12 mouse cellular contexts compared by ENCODE assay signal in the genomic region with DNA sequence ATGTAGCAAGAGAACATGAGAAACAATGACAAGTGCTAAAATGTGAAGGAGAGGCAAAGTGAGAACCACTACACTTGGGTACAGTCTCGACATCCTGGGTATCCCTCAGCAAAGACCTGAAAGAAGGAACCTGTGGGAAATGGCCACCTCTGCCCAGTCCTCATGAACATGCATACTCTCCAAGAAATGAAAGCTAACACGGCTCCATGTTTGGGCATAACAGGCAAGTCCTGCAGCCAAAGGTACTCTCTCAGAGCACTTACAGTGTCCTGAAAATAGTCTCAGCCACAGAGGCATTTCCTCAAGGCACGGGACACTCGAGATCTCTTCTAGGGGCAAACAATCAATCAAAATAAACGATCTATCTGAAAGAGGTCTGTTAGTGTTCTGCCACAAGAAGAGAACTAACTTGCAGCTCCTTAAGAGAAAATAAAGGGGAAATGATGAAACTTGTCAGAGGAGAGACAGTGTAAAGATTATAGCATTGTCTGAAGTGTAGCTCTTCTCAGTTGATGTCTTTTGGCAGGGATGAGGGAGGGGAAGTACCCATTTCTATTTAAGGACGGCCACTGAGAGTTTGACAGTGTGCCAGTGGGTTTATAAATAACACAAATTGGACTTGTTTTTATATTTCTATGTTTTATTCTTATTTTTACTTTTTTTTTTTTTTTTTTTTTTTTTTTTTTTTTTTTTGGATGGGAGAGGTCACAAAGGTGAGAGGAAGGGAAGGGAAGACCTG.
A peak's percentile ranks its signal among the peaks of the same experiment; 100 is the strongest.
DNase-seq lines count a peak whose midpoint lies in the region; ATAC-seq lines count a peak whose summit lies in the region.
"Had no signal": no experiment of that assay in that cellular context is flagged by ENCODE, and none has a peak within 500 bp of the region (broad histone marks: within the 10 kb centered on the region; RNA-seq: fewer than 3 reads in every experiment).

No protein-coding gene starts in this region.

- no peaks in the 10 kb centered on the region for H3K36me3 ChIP-seq in megakaryocyte, embryonic 14.5 days (replicated peaks; ENCODE audit: low read length)
- peaks cover 4% of the 10 kb centered on the region for H3K36me3 ChIP-seq in heart, embryonic 13.5 days

- peaks cover 11% of the 10 kb centered on the region for H3K4me1 ChIP-seq in megakaryocyte, embryonic 14.5 days
- H3K4me1 ChIP-seq in heart, embryonic 13.5 days: peaks cover 8% of the 10 kb centered on the region
- H3K4me1 ChIP-seq: embryonic facial prominence, embryonic 13.5 days had no signal

- ATAC-seq in megakaryocyte, adult 5-6 weeks (ENCODE audit: poor library complexity, severe bottlenecking): no peak
- ATAC-seq in heart, embryonic 13.5 days (ENCODE audit: extremely low read depth, insufficient number of reproducible peaks, low FRiP score, low TSS enrichment): no peak

- H3K27me3 ChIP-seq in megakaryocyte, embryonic 14.5 days (replicated peaks): no peaks in the 10 kb centered on the region
- H3K27me3 ChIP-seq in heart, embryonic 13.5 days (replicated peaks): no peaks in the 10 kb centered on the region
- H3K27me3 ChIP-seq: embryonic facial prominence, embryonic 13.5 days had no signal

- peak overlapping the region; percentile 71 for H3K4me3 ChIP-seq in megakaryocyte, embryonic 14.5 days (replicated peaks)
- peak overlapping the region; percentile 10; the same call in 1 of the 2 replicates for H3K4me3 ChIP-seq in heart, embryonic 13.5 days
- H3K4me3 ChIP-seq: embryonic facial prominence, embryonic 13.5 days had no signal

- H3K27ac ChIP-seq in heart, embryonic 13.5 days (replicated peaks): peak overlapping the region; percentile 79
- H3K27ac ChIP-seq: embryonic facial prominence, embryonic 13.5 days; stomach, postnatal 0 days had no signal

- peak overlapping the region; percentile 52 for H3K4me2 ChIP-seq in heart, embryonic 13.5 days
- H3K4me2 ChIP-seq: embryonic facial prominence, embryonic 13.5 days had no signal

- no peak overlapping the region for H3K9ac ChIP-seq in heart, embryonic 13.5 days
- H3K9ac ChIP-seq: embryonic facial prominence, embryonic 13.5 days had no signal

- peak; percentile 84 for DNase-seq in heart, adult 11 months
- DNase-seq in heart, postnatal 25 days (ENCODE audit: low spot score): no peak
- DNase-seq in urinary bladder, postnatal 25 days (ENCODE audit: low spot score): no peak
- no peak for DNase-seq in urinary bladder, postnatal 14 days (ENCODE audit: low spot score)
- no peak for DNase-seq in layer of hippocampus, postnatal 25 days (ENCODE audit: extremely low spot score in 1 of 2, low spot score in 1 of 2)
- DNase-seq: adrenal gland, postnatal 25 days; layer of hippocampus, postnatal 36 days had no signal

- 30% methylated on average over 6 of the region's 6 CpGs for WGBS in heart, embryonic 13.5 days

- intact Hi-C loops in heart, postnatal 25 days (cut with DNase I): no loop called here

- no peaks in the 10 kb centered on the region for H3K9me3 ChIP-seq in megakaryocyte, embryonic 14.5 days
- H3K9me3 ChIP-seq in heart, embryonic 13.5 days: no peaks in the 10 kb centered on the region
- H3K9me3 ChIP-seq: embryonic facial prominence, embryonic 13.5 days had no signal
